Mouse (Mus musculus) liver, adult 2 months (tissue): ENCODE data around the gene Cdh22.

Experiments
- CTCF ChIP-seq: fragments of 200-500 bp; IDR thresholded peaks from 2 replicates; pipeline ENCODE4 v1.5.1; 2011; ENCODE audit warnings: low read depth, low read length, control low read depth
- POLR2A ChIP-seq: fragments of 200-500 bp; IDR thresholded peaks from 2 replicates; pipeline ENCODE4 v1.6.1; 2011; ENCODE audit warnings: low read length, control low read depth; ENCODE audit not compliant: insufficient read depth; ENCODE audit errors: extremely low read depth

- TF ChIP-seq POLR2A (no peak), CTCF (no peak)
These were observed 49.0 kb upstream of the Cdh22 start for GRCm38 (mm10) chr2:165283644-165284043.
